In the genomic region with DNA sequence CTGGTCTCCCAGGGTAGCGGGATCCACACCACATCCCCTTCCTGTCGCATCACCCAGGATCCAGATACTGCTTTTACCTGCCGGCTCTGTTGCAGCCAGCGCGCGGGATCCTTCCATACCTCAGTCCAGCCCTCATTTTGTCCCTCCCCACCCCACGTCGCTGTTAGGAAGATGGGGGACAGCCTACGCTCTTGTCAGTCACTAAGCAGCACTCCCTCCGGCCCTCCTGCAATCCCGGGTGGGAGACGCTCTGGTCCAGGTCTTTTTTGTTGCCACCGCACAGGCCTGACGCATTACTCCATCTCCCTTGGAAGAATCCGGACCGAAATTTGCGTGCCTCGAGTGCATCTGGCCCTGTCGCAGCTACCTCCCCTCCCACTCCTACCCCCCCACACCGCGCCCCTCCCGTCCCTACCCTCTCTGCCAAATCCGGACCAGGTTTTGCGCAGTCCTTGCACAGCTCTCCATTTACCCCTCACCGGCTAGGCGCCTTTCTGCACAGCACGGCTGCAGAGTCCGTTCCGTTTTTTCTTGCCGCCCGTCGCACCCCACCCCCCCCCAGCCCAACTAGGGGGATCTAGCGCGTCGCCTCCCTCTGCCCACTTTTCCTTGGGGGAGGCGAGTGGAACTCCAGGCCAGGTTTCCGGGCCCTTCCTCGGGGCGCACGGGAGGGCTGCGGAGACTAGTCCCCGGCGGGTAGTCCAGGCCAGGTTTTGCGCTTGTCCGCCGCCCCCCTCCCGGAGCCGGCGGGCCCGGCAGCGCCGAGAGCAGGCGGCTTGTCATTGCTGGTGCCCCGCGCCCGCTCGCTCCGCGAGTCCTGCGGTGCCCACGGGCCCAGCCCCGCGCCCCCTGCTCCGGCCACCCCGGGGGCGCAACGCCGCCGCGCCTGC, we compare ENCODE assay signal across 8 mouse cellular contexts. TPM values are rescaled to one million over a fixed set of nuclear protein-coding genes. Genes with fewer than 3 reads are reported as not detected.
A peak's percentile ranks its signal among the peaks of the same experiment; 100 is the strongest.
DNase-seq lines count a peak whose midpoint lies in the region; ATAC-seq and TF ChIP-seq lines count a peak whose summit lies in the region.

A gene (plus strand): TSS at position 743 of the 890 bp plus-strand sequence.

- under 1% methylated on average over 69 of the region's 70 CpGs for WGBS in heart, embryonic 13.5 days
- WGBS in kidney, postnatal 0 days: under 1% methylated on average over 61 of the region's 70 CpGs
- WGBS in liver, adult 2 months: under 1% methylated on average over 68 of the region's 70 CpGs

- peak; percentile 78 for ATAC-seq in heart, embryonic 13.5 days (ENCODE audit: extremely low read depth, insufficient number of reproducible peaks, low FRiP score, low TSS enrichment)
- peak; percentile 90 for ATAC-seq in kidney, postnatal 0 days (replicated peaks; ENCODE audit: low FRiP score, low read depth)

- peak; percentile 88 for DNase-seq in CD4-positive, CD25-positive, alpha-beta regulatory T cell, adult 2 months (ENCODE audit: low read depth, low spot score)
- peak; percentile 100 for DNase-seq in brain, embryonic 14.5 days (ENCODE audit: low read depth)
- DNase-seq in fibroblast of lung, adult 2 months (ENCODE audit: low read depth): peak; percentile 94
- peak; percentile 99 for DNase-seq in kidney, postnatal 0 days (ENCODE audit: low spot score)
- peak; percentile 45 for DNase-seq in liver, adult 2 months (ENCODE audit: extremely low read depth, low read depth, low spot score)
- peak; percentile 91 for DNase-seq in naive thymus-derived CD4-positive, alpha-beta T cell, adult 2 months (ENCODE audit: low read depth)
- DNase-seq in splenic B cell, adult 2 months (ENCODE audit: low read depth, low spot score): peak; percentile 80

- TF ChIP-seq POLR2A in brain, embryonic 14.5 days (IDR thresholded peaks at IDR 0.05; ENCODE audit: borderline replicate concordance, extremely low read depth, insufficient read depth, insufficient read length, poor library complexity, severe bottlenecking): peak; percentile 92
- TF ChIP-seq POLR2A in liver, adult 2 months (IDR thresholded peaks at IDR 0.05; ENCODE audit: extremely low read depth, insufficient read depth, low read length): 0 out of 2 replicates have a peak, but pooled peaks have one; percentile 3

- no peaks in the 10 kb centered on the region for H3K36me3 ChIP-seq in heart, embryonic 13.5 days
- H3K36me3 ChIP-seq in kidney, postnatal 0 days (ENCODE audit: insufficient read depth, low read length): no peaks in the 10 kb centered on the region
- H3K36me3 ChIP-seq in liver, adult 2 months (ENCODE audit: control insufficient read depth, insufficient read depth, low read length): no peaks in the 10 kb centered on the region
- no peaks in the 10 kb centered on the region for H3K36me3 ChIP-seq in splenic B cell, adult 2 months (ENCODE audit: control insufficient read depth, insufficient read depth, low read length, poor library complexity, severe bottlenecking)

- H3K27ac ChIP-seq in heart, embryonic 13.5 days (replicated peaks): peak within 1 kb of the TSS; percentile 96
- H3K27ac ChIP-seq in kidney, postnatal 0 days: peak within 1 kb of the TSS; percentile 91
- no peak within 1 kb of the TSS; the same call in 1 of the 2 replicates for H3K27ac ChIP-seq in liver, adult 2 months (replicated peaks; ENCODE audit: insufficient read depth, low read depth, low read length)

- H3K79me2 ChIP-seq in liver, adult 2 months (ENCODE audit: control insufficient read depth, insufficient read depth, low read length): no peaks in the 10 kb centered on the region

- peaks cover 25% of the 10 kb centered on the region for H3K27me3 ChIP-seq in heart, embryonic 13.5 days (replicated peaks)
- no peaks in the 10 kb centered on the region; the same call in 1 of the 2 replicates for H3K27me3 ChIP-seq in kidney, postnatal 0 days (ENCODE audit: insufficient read depth, low read length)
- H3K27me3 ChIP-seq in liver, adult 2 months (ENCODE audit: control insufficient read depth, insufficient read depth, low read length): peaks cover 6% of the 10 kb centered on the region; the same call in 1 of the 2 replicates
- H3K27me3 ChIP-seq in splenic B cell, adult 2 months (ENCODE audit: control insufficient read depth, insufficient read depth, low read length, poor library complexity, severe bottlenecking): 0 out of 2 replicates have a peak, but pooled peaks cover 2% of the 10 kb centered on the region

- peak within 1 kb of the TSS; percentile 94 for H3K4me3 ChIP-seq in heart, embryonic 13.5 days
- peak within 1 kb of the TSS; percentile 69 for H3K4me3 ChIP-seq in kidney, postnatal 0 days (replicated peaks; ENCODE audit: low read depth, low read length)
- H3K4me3 ChIP-seq in liver, adult 2 months (ENCODE audit: insufficient read depth, low read depth, low read length): peak within 1 kb of the TSS; percentile 70

- no peaks in the 10 kb centered on the region for H3K9me3 ChIP-seq in heart, embryonic 13.5 days
- H3K9me3 ChIP-seq in kidney, postnatal 0 days (replicated peaks; ENCODE audit: low read length): no peaks in the 10 kb centered on the region

- H3K4me2 ChIP-seq in heart, embryonic 13.5 days: peak within 1 kb of the TSS; percentile 98
- H3K4me2 ChIP-seq in kidney, postnatal 0 days (ENCODE audit: low read length): peak within 1 kb of the TSS; percentile 81

- H3K9ac ChIP-seq in heart, embryonic 13.5 days: peak within 1 kb of the TSS; percentile 95
- H3K9ac ChIP-seq in kidney, postnatal 0 days (ENCODE audit: low read depth, low read length): peak within 1 kb of the TSS; percentile 86
- peak within 1 kb of the TSS; percentile 86 for H3K9ac ChIP-seq in liver, adult 2 months (ENCODE audit: low read depth, low read length)

- H3K4me1 ChIP-seq in heart, embryonic 13.5 days: peaks cover 53% of the 10 kb centered on the region
- H3K4me1 ChIP-seq in kidney, postnatal 0 days (replicated peaks; ENCODE audit: insufficient read depth, low read length): peaks cover 26% of the 10 kb centered on the region
- no peaks in the 10 kb centered on the region for H3K4me1 ChIP-seq in liver, adult 2 months (ENCODE audit: control insufficient read depth, insufficient read depth, low read length)

- TF ChIP-seq CTCF in brain, embryonic 14.5 days (IDR thresholded peaks at IDR 0.05; ENCODE audit: borderline replicate concordance, extremely low read depth, insufficient read depth, insufficient read length): no peak
- no peak for TF ChIP-seq CTCF in kidney, postnatal 0 days (IDR thresholded peaks at IDR 0.05; ENCODE audit: low read depth)
- no peak for TF ChIP-seq CTCF in liver, adult 2 months (IDR thresholded peaks at IDR 0.05; ENCODE audit: low read depth, low read length)

RNA-seq across cellular contexts. Expression of the gene that starts here (rescaled TPM):
- polyA plus RNA-seq in brain, embryonic 14.5 days (2012; rRNA removed): 237 and 327 TPM in 2 replicates
- polyA plus RNA-seq in heart, embryonic 13.5 days (2015; fragmentation: Nextera tagmentation; extraction: Ambion mirVana): 8.5 and 8.7 TPM in 2 replicates
- polyA plus RNA-seq in kidney, postnatal 0 days (2015; fragmentation: Nextera tagmentation; extraction: Ambion mirVana): 11.5 and 14.4 TPM in 2 replicates
- total RNA-seq in liver, adult 2 months (2014; rRNA removed): 1.6 TPM in 2 replicates
- 2.7 and 3.5 TPM in 2 replicates for polyA plus RNA-seq in liver, adult 2 months (2012; rRNA removed)

Comparison
In these comparisons a context has a peak if more than half of its experiments do, and no peak if none do; other contexts are left out.
1. RNA of the gene that starts here (polyA plus RNA-seq): 237 to 327 TPM in brain, embryonic 14.5 days; 11.5 to 14.4 TPM in kidney, postnatal 0 days, 8.5 to 8.7 TPM in heart, embryonic 13.5 days and 2.7 to 3.5 TPM in liver, adult 2 months; every median in the first group is over 10 times any median in the second.
2. DNase-seq: peak in every context shown above with its lines; median percentile 100 in brain, embryonic 14.5 days; 99 in kidney, postnatal 0 days; 94 in fibroblast of lung, adult 2 months; 91 in naive thymus-derived CD4-positive, alpha-beta T cell, adult 2 months; 88 in CD4-positive, CD25-positive, alpha-beta regulatory T cell, adult 2 months; 80 in splenic B cell, adult 2 months; 45 in liver, adult 2 months.
3. Peak in every context shown above with its lines, with median percentiles within 50 percentile points of each other: H3K4me3 ChIP-seq and H3K9ac ChIP-seq.